Mouse (Mus musculus) olfactory bulb, adult 2 months (tissue): ENCODE measurements at regions not wholly inside any gene's neighbourhood (a gene's known extent, or its start where the extent isn't known, plus 50 kb on each side); places are given as distances from the start of the nearest gene placed in this dataset.

Source experiments
- CTCF ChIP-seq: fragments of 200-500 bp; IDR thresholded peaks from 2 replicates; pipeline ENCODE4 v1.5.1; 2012; ENCODE audit warnings: low read depth, mild to moderate bottlenecking, low read length, moderate library complexity; ENCODE audit not compliant: insufficient read depth
- POLR2A ChIP-seq: fragments of 200-500 bp; IDR thresholded peaks from 2 replicates; pipeline ENCODE4 v1.6.1; 2012; ENCODE audit warnings: mild to moderate bottlenecking, low read depth, low read length, moderate library complexity; ENCODE audit not compliant: insufficient read depth

DNA sequence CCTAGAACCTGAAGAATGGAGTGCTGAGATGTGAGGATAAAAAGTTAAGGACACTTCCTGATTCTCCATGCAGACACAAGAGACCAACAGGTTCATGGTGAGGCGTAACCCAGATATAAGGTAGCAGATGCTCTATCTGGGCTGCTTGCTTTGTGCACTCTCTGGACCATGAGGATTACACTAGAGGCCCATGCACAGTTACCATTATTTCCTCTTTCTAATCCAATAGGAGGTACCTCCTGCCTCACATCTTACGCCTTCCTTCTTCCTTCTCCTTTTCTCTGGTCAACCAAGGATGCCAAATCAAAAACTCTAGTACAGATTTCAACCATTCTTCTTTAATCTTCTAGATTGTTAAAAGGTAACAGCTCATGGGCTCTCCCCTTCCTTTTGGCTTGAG is 169.1 kb upstream of the Bcl6 start:
- no peak for TF ChIP-seq POLR2A
- no peak for TF ChIP-seq CTCF
